Mouse (Mus musculus): ENCODE results near the gene Tmem41a. TPM values are rescaled to one million over a fixed set of nuclear protein-coding genes. Genes with fewer than 3 reads are reported as not detected.
"Not testable (repeated sequence)": the region's sequence is repeated elsewhere in the genome, so short reads cannot be mapped to it uniquely, and the experiment has no call there.

The Tmem41a gene
- polyA plus RNA-seq, 1 experiment: 15.4 TPM

- TF ChIP-seq USF1 (IDR thresholded peaks at IDR 0.05; ENCODE audit: low read depth) (no peak), FOSL1 (IDR thresholded peaks at IDR 0.05; ENCODE audit: insufficient read depth, low read length, poor library complexity, severe bottlenecking) (no peak), CEBPB (IDR thresholded peaks at IDR 0.05; ENCODE audit: low read depth) (no peak), MYOD1 (IDR thresholded peaks at IDR 0.05; ENCODE audit: control insufficient read depth, insufficient read length, low read depth) (no peak), MAX (IDR thresholded peaks at IDR 0.05) (no peak), MYOG (IDR thresholded peaks at IDR 0.05; ENCODE audit: control insufficient read depth, extremely low read depth, insufficient read length) (no peak), CTCF (IDR thresholded peaks at IDR 0.05; ENCODE audit: control insufficient read depth, insufficient read depth, insufficient read length) (no peak)
- H3K79me2 ChIP-seq (ENCODE audit: control insufficient read depth, insufficient read depth): no peaks in the 10 kb centered on the region
- H3K36me3 ChIP-seq (ENCODE audit: control insufficient read depth, insufficient read depth): no peaks in the 10 kb centered on the region
- H3K27me3 ChIP-seq (ENCODE audit: control insufficient read depth, insufficient read depth, insufficient read length): no peaks in the 10 kb centered on the region
- H3K79me3 ChIP-seq (ENCODE audit: low read depth): no peaks in the 10 kb centered on the region
- H3K4me3 ChIP-seq (ENCODE audit: insufficient read depth, poor library complexity, severe bottlenecking): no peak overlapping the region
- H3ac ChIP-seq (ENCODE audit: control insufficient read depth, insufficient read length, low read depth): no peak overlapping the region
Measured at GRCm38 (mm10) chr16:21916681-21917080, 30.7 kb downstream of the Tmem41a start.

DNA sequence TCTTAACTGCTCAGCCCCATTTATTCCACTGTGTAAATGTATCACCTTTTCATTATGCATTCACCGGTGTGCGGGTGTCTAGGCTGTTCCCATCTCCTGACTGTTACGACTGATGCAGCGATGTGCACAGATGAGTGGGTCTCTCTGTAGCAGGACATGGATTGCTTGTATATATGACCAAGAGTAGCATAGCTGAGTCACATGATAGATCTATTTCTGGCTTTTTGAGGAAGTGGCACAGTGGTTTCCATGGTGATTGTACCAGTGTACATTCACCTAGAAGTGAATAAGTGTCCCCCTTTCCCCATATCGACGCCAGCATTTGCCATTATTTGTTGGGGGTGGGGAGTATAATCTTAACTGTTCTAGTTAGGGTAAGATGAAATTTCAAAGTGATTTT lies 34.0 kb downstream of the Tmem41a start:
- H3K27me3 ChIP-seq (ENCODE audit: control insufficient read depth, insufficient read depth, insufficient read length): no peaks in the 10 kb centered on the region
- H3K4me3 ChIP-seq (ENCODE audit: insufficient read depth, poor library complexity, severe bottlenecking): no peak overlapping the region
- H3K79me3 ChIP-seq (ENCODE audit: low read depth): no peaks in the 10 kb centered on the region
- no peaks in the 10 kb centered on the region for H3K79me2 ChIP-seq (ENCODE audit: control insufficient read depth, insufficient read depth)
- H3K36me3 ChIP-seq (ENCODE audit: control insufficient read depth, insufficient read depth): no peaks in the 10 kb centered on the region
- no peak overlapping the region for H3ac ChIP-seq (ENCODE audit: control insufficient read depth, insufficient read length, low read depth)
- TF ChIP-seq MYOD1 (IDR thresholded peaks at IDR 0.05; ENCODE audit: control insufficient read depth, insufficient read length, low read depth): no peak
- TF ChIP-seq USF1 (IDR thresholded peaks at IDR 0.05; ENCODE audit: low read depth): no peak
- TF ChIP-seq FOSL1 (IDR thresholded peaks at IDR 0.05; ENCODE audit: insufficient read depth, low read length, poor library complexity, severe bottlenecking): no peak

GRCm38 (mm10) chr16:21908906-21909305 lies 38.4 kb downstream of the Tmem41a start:
- not testable (repeated sequence) for H3ac ChIP-seq (ENCODE audit: control insufficient read depth, insufficient read length, low read depth); H3K4me3 ChIP-seq (ENCODE audit: insufficient read depth, poor library complexity, severe bottlenecking); H3K27me3 ChIP-seq (ENCODE audit: control insufficient read depth, insufficient read depth, insufficient read length); H3K79me3 ChIP-seq (ENCODE audit: low read depth); H3K36me3 ChIP-seq (ENCODE audit: control insufficient read depth, insufficient read depth); H3K79me2 ChIP-seq (ENCODE audit: control insufficient read depth, insufficient read depth)

DNA sequence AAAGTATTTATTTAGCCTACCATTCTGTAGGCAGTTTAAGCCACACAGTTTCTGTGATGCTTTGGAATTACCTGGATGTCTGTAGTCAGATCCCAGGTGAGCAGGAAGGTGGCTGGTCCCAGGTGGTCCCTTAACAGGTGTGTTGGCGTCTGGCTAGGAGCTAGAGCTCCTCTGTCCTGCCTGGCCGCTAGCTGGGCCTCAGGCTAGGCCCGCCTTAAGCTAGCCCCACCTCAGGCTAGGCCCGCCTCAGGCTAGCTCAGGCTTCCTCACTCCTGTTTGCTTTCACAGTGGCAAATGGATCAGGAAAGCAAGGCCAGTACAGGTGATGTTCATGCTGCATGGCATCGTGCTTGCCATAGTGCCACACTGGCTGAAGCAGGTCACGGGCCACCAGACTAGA lies 40.5 kb downstream of the Tmem41a start:
- Histone ChIP-seq H3K4me3 (ENCODE audit: insufficient read depth, poor library complexity, severe bottlenecking) (no peak overlapping the region), H3K79me2 (ENCODE audit: control insufficient read depth, insufficient read depth) (no peaks in the 10 kb centered on the region), H3K36me3 (ENCODE audit: control insufficient read depth, insufficient read depth) (no peaks in the 10 kb centered on the region), H3ac (ENCODE audit: control insufficient read depth, insufficient read length, low read depth) (no peak overlapping the region), H3K27me3 (ENCODE audit: control insufficient read depth, insufficient read depth, insufficient read length) (no peaks in the 10 kb centered on the region), H3K79me3 (ENCODE audit: low read depth) (no peaks in the 10 kb centered on the region)
- no peak for TF ChIP-seq MAX (IDR thresholded peaks at IDR 0.05)
- TF ChIP-seq USF1 (IDR thresholded peaks at IDR 0.05; ENCODE audit: low read depth): no peak
- TF ChIP-seq CEBPB (IDR thresholded peaks at IDR 0.05; ENCODE audit: low read depth): no peak
- TF ChIP-seq FOSL1 (IDR thresholded peaks at IDR 0.05; ENCODE audit: insufficient read depth, low read length, poor library complexity, severe bottlenecking): no peak
- no peak for TF ChIP-seq MYOG (IDR thresholded peaks at IDR 0.05; ENCODE audit: control insufficient read depth, extremely low read depth, insufficient read length)
- no peak for TF ChIP-seq MYOD1 (IDR thresholded peaks at IDR 0.05; ENCODE audit: control insufficient read depth, insufficient read length, low read depth)
- no peak for TF ChIP-seq CTCF (IDR thresholded peaks at IDR 0.05; ENCODE audit: control insufficient read depth, insufficient read depth, insufficient read length)

DNA sequence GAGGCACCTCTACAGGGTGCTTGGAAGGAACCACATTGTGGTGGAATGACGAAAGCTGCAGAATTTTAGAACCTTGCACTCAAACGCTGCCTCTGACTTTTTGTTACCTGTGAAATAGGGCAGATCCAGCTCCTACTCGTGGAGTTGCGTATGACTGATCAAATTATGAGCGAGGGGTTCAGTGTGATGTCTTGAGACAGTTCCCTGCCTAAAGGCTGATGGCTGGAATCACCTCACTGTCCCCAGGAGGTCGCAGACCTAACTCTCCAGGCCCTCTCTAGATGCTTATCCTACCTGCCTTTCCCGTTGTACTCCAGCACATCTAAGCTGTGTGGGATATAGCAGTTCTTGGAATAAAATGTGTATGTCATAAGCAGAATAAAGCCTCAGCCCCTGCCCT lies 41.4 kb downstream of the Tmem41a start:
- Histone ChIP-seq H3K79me3 (ENCODE audit: low read depth) (no peaks in the 10 kb centered on the region), H3K36me3 (ENCODE audit: control insufficient read depth, insufficient read depth) (no peaks in the 10 kb centered on the region), H3K4me3 (ENCODE audit: insufficient read depth, poor library complexity, severe bottlenecking) (no peak overlapping the region), H3ac (ENCODE audit: control insufficient read depth, insufficient read length, low read depth) (no peak overlapping the region), H3K27me3 (ENCODE audit: control insufficient read depth, insufficient read depth, insufficient read length) (no peaks in the 10 kb centered on the region), H3K79me2 (ENCODE audit: control insufficient read depth, insufficient read depth) (no peaks in the 10 kb centered on the region)
- TF ChIP-seq MYOD1 (IDR thresholded peaks at IDR 0.05; ENCODE audit: control insufficient read depth, insufficient read length, low read depth) (no peak), CTCF (IDR thresholded peaks at IDR 0.05; ENCODE audit: control insufficient read depth, insufficient read depth, insufficient read length) (no peak), FOSL1 (IDR thresholded peaks at IDR 0.05; ENCODE audit: insufficient read depth, low read length, poor library complexity, severe bottlenecking) (no peak), MAX (IDR thresholded peaks at IDR 0.05) (no peak), USF1 (IDR thresholded peaks at IDR 0.05; ENCODE audit: low read depth) (no peak), CEBPB (IDR thresholded peaks at IDR 0.05; ENCODE audit: low read depth) (no peak), MYOG (IDR thresholded peaks at IDR 0.05; ENCODE audit: control insufficient read depth, extremely low read depth, insufficient read length) (no peak)

GRCm38 (mm10) chr16:21904636-21905035 lies 42.7 kb downstream of the Tmem41a start:
- no peaks in the 10 kb centered on the region for H3K27me3 ChIP-seq (ENCODE audit: control insufficient read depth, insufficient read depth, insufficient read length)
- no peaks in the 10 kb centered on the region for H3K79me2 ChIP-seq (ENCODE audit: control insufficient read depth, insufficient read depth)
- TF ChIP-seq MYOG (IDR thresholded peaks at IDR 0.05; ENCODE audit: control insufficient read depth, extremely low read depth, insufficient read length): no peak
- no peak for TF ChIP-seq USF1 (IDR thresholded peaks at IDR 0.05; ENCODE audit: low read depth)
- no peak for TF ChIP-seq FOSL1 (IDR thresholded peaks at IDR 0.05; ENCODE audit: insufficient read depth, low read length, poor library complexity, severe bottlenecking)
- TF ChIP-seq CEBPB (IDR thresholded peaks at IDR 0.05; ENCODE audit: low read depth): no peak
- TF ChIP-seq MYOD1 (IDR thresholded peaks at IDR 0.05; ENCODE audit: control insufficient read depth, insufficient read length, low read depth): no peak
- no peak for TF ChIP-seq CTCF (IDR thresholded peaks at IDR 0.05; ENCODE audit: control insufficient read depth, insufficient read depth, insufficient read length)
- no peak for TF ChIP-seq MAX (IDR thresholded peaks at IDR 0.05)
- no peaks in the 10 kb centered on the region for H3K36me3 ChIP-seq (ENCODE audit: control insufficient read depth, insufficient read depth)
- no peak overlapping the region for H3ac ChIP-seq (ENCODE audit: control insufficient read depth, insufficient read length, low read depth)
- H3K4me3 ChIP-seq (ENCODE audit: insufficient read depth, poor library complexity, severe bottlenecking): no peak overlapping the region
- no peaks in the 10 kb centered on the region for H3K79me3 ChIP-seq (ENCODE audit: low read depth)
